Mouse (Mus musculus): ENCODE data around the gene Setd2.

The Setd2 gene

GRCm38 (mm10) chr9:110532538-110533291 lies at the start of gene Setd2:
TSS of gene Setd2 (plus strand) at chr9:110532597.
- DNase-seq (ENCODE audit: low spot score) = peak; percentile 61

- DNase-seq (ENCODE audit: low spot score) = no peak
Measured at GRCm38 (mm10) chr9:110488841-110489240, 43.6 kb upstream of the Setd2 start.

DNA sequence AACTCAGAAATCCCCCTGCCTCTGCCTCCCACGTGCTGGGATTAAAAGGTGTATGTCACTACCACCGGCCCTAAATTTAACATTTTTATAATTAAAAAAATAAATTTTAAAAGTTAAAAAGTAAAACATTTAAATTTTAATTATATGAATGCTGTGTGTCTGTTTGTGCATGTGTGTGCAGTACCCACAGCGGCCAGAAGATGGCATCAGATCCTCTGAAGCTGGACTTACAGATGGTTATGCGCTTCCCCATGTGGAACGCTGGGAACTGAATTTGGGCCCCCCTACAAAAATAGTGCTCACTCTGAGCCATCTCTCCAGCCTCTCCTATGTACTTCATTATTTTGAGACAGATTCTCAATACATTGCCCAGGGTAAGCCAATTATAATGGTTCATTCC lies 41.5 kb upstream of the Setd2 start:
- no peak for DNase-seq (ENCODE audit: low spot score)

GRCm38 (mm10) chr9:110525737-110526136 lies 6.7 kb upstream of the Setd2 start:
- no peak for DNase-seq (ENCODE audit: low spot score)

DNA sequence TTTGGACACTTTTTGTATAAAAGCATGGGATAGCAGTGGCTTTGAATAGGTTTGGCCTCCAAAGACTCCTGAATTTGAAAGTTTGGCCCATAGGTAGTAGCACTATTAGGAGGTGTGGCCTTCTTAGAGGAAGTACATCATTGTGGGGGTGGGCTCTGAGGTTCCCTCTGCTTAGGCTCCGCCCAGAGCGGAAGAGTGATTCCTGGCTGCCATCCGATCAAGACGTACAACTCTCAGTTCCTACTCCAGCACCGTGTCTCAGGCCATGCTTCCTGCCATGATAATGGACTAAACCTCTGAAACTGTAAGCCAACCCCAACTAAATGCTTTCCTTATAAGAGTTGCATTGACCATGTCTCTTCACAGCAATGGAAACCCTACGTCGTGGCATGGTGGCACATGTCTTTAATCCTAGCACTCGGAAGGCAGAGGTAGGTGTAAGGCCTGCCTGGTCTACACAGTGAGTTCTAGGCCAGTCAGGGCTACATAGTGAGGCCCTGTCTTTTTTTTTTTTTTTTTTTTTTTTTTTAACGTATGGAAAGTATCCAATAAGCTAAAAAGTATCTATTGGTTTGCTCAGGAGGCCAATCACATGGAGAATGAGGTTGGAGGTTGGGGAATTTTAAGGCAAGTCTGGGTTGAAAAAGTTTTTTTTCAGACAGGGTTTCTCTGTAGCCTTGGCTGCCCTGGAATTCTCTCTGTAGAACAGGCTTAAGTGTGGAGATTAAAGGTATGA lies 3.2 kb upstream of the Setd2 start:
- no peak for DNase-seq (ENCODE audit: low spot score)

DNA sequence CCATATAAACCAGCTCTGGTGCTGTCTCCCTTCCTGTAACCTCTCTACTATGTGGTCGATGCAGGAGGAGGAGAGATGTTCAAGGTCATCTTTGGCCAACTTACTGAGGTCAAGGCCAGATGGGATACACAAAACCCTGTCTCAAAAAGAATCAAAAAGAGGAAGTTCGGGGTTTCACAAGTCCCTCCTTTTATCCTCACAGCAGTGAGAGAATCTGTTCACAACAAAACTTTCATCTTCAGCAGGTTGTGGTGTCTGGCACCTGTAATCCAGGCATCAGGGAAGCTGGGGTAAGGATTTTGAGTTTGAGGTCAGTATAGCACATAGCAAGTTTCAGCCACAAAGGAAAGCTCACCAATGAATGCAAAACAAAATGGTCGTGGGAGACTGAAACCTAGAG lies 1.7 kb upstream of the Setd2 start:
- no peak for DNase-seq (ENCODE audit: low spot score)

DNA sequence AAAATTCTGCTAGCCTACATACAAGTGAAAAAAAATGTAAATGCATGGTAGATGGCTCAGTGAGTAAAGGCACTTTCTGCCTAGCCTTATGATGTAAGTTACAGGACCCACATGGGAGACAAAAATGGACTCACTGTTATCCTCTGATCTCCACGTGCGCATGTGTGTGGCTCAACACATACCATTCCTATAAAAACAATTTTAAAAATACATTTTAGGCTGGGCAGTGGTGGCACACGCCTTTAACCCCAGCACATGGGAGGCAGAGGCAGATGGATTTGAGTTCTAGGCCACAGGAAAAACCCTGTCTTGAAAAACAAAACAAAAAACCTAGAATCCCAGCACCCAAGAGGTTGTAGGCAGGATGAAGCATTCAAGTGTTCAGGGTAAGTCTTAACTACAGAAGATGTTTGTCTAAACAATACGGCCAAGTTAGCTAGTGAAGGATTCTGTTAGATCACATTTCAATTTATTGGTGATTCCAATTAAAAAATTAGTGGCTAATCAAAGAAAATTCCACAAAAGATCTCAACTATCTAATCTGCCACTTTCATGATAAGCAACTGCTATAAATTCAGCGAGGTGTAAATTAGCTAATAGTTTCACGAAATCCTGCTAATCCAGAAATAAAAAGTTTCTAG lies 1.1 kb upstream of the Setd2 start:
- DNase-seq (ENCODE audit: low spot score) = no peak

GRCm38 (mm10) chr9:110531914-110532489 lies 395 bp upstream of the Setd2 start:
- DNase-seq (ENCODE audit: low spot score) = peak; percentile 88

DNA sequence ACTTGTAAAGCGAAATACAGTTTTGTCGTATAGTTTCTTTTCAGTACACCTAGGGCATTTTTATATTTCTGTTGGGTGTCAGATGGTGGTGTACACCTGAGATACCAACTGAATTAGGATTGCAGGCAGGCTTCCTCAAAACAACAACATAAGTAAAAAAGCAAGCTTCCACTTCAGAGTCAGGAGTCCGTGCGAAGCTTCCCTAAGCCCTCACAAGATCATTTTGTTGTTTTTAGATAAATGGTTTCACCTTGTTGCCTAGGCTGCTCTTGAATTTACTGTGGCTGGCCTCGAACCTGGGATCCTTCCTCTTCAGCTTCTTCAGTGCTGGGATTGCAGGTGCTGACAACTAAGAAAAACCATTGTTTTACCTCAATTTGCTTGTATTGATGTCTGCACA lies 1.2 kb downstream of the Setd2 start:
- no peak for DNase-seq (ENCODE audit: low spot score)

- no peak for DNase-seq (ENCODE audit: low spot score)
Measured at GRCm38 (mm10) chr9:110535114-110535513, 2.7 kb downstream of the Setd2 start.

- DNase-seq (ENCODE audit: low spot score) = no peak
Measured at GRCm38 (mm10) chr9:110536636-110537035, 4.2 kb downstream of the Setd2 start.

DNA sequence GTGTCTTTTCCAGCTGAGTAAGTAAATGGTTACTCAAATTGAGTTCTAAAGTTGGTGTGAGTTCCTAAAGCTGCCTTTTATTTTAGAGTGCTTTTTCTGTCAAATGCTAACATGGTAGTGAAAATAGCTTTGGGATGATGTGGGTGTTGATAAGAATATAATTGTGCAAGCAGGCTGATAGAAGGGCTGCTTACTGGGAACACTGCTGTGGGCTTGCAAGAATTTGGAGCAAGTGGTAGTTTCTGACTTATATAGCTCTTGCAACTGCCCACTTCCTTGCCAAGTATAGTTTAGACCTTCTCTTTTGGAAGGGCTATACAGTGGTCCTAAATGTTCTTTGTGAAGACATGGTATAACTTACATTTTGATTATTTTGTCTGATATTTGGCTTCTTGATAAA lies 6.1 kb downstream of the Setd2 start:
- no peak for DNase-seq (ENCODE audit: low spot score)

GRCm38 (mm10) chr9:110541988-110542387 lies 9.6 kb downstream of the Setd2 start:
- DNase-seq (ENCODE audit: low spot score) = no peak

DNA sequence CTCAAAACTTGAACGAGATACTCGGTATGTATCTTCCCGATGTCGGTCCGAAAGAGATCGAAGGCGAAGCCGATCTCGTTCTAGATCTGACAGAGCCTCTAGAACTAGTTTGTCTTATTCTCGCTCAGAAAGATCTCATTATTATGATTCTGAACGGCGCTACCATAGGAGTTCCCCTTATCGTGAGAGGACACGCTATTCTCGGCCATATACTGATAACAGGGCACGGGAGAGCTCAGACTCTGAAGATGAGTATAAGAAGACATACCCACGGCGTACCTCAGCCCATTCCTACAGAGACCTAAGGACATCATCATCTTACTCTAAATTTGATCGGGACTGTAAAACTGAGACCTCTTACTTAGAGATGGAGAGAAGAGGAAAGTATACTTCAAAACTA lies 15.9 kb downstream of the Setd2 start:
- no peak for DNase-seq (ENCODE audit: low spot score)

DNA sequence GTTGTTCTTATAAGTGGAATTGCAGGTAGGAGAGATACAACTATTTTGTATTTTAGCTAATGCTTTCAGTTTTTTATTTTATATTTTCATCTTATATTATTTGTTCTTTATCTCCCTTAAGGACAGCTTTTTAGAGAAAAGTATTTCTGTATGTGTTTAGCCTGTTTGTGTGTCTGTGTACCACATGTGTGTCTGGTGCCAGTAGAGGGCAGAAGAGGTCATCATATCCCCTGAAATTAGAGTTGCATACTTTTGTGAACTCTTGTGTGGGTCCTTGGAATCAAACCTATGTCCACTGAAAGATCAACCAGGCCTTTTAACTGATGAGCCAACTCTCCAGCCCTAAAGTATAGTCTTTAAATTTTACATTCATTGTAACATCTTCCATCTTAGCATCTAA lies 35.9 kb downstream of the Setd2 start:
- DNase-seq (ENCODE audit: low spot score) = no peak

DNA sequence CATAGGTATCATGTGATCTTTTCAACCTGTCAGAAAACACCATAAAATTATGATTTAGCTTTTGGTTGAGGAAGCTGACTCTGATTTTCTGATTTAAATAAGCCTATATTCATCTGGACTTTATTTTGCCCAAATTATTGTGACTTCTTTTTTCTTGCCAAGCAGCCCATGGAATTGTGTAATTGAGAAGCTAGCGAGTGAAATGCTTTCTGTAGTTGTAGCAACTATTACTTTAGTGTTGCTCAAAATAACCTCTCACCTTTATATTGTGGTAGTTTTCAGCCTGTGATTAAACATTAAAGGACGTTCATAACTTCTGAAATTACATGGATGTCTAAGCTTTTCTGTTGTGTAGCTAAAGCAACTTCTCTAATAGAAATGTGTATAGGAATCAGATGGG lies 49.8 kb downstream of the Setd2 start:
- DNase-seq (ENCODE audit: low spot score) = no peak

GRCm38 (mm10) chr9:110583521-110583920 lies 51.1 kb downstream of the Setd2 start:
- DNase-seq (ENCODE audit: low spot score) = no peak

GRCm38 (mm10) chr9:110611471-110611870 lies 79.1 kb downstream of the Setd2 start:
- DNase-seq (ENCODE audit: low spot score) = no peak

DNA sequence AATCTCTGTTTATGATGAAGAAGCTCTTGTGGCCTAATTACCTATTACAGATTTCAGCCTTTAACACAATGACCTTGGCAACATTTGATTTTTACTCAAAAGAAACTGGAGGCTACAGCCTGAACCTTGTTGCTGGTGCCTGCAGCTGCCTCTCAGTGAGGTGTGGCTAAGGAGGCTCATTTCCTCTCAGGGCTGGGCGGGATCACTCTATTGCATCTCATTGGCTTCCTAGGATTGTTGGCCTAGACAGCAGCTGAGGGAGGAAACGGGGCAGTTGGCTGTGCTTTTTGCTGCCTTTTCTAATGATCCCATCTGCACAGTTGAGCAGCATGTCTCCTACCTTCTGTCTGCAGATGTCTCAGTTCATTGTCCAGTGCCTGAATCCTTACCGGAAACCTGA lies 84.7 kb downstream of the Setd2 start:
- DNase-seq (ENCODE audit: low spot score) = no peak

DNA sequence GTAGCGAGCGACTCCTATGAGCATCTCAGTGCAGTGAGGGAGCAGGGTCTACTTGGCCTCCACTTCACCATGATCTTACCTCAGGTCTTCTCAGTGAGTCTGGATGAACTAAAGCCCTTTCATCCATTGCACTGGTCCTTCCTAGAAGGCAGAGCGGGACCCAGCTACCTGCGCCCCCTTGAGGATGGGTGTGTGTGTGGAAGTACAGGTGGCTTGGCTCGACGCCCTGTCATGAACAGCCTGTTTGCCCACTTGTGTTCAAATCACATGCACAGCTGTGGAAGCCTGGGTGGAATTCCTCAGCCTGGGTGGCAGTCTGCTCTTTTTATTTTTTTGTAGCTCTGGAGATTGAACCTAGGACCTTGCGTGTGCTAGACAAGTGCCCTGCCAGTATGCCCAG lies 87.8 kb downstream of the Setd2 start:
- DNase-seq (ENCODE audit: low spot score) = no peak

DNA sequence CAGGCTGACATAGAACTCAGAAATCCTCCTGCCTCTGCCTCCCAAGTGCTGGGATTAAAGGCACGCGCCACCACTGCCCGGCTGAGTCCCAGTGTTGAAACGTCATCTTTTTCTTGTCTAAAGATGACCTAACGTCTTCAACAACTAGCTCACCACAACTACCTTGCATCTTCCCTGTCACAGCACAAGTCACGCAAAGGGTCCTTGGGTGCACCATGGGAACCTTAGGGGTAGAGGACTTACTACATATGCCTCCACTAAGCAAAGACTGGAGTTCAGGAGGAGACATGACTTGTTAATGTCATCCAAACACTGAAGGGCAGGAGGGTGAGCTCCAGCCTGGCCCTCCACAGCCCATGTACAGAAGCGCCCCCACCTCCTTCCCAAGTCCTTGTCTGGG lies 88.3 kb downstream of the Setd2 start:
- DNase-seq (ENCODE audit: low spot score) = no peak

DNA sequence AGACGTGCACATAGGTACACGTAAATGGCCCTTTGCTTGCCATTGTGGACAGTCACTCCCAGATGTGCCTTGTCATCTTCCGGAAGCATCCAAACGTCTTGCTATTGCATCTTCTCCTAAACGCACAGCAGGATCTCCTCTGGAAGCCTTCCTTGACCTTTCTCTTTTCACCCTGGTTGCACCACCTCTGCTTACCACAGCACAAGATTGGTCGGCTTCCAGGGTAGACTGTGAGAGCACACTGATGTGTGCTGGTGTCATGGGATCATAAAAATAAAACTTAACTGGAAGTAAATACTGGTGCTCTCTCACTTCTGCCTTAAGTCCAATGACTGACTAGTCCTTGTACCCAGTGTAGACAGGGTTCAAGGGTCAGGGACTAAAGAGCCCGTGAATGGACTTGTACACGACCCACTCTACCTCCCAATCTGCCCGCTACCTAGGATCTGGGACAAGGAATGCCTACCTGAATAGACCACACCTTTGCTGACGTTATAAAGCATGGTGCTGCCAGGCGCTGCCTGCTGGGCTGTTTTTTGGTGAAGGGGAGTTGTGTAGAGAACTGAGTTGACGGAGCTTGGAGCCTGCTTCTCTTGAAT lies 90.3 kb downstream of the Setd2 start:
- no peak for DNase-seq (ENCODE audit: low spot score)
